Mouse (Mus musculus): Measurements from ENCODE around the gene Nufip1. TPM values are rescaled to one million over a fixed set of nuclear protein-coding genes. Genes with fewer than 3 reads are reported as not detected.
A peak's percentile ranks its signal among the peaks of the same experiment; 100 is the strongest.

Nufip1 gene
- polyA plus RNA-seq, 1 experiment = 6.9 TPM

- 76% methylated on average over 4 of the region's 4 CpGs for WGBS
- TF ChIP-seq CTCF (IDR thresholded peaks at IDR 0.05; ENCODE audit: borderline replicate concordance, insufficient read depth, low read depth, low read length) = no peak
- no peak for TF ChIP-seq POLR2A (IDR thresholded peaks at IDR 0.05; ENCODE audit: borderline replicate concordance, insufficient read depth, low read length)
- H3K27me3 ChIP-seq (ENCODE audit: control insufficient read depth, insufficient read depth, low read length) = no peaks in the 10 kb centered on the region
- no peaks in the 10 kb centered on the region for H3K4me1 ChIP-seq (ENCODE audit: control insufficient read depth, insufficient read depth, low read length)
- H3K27ac ChIP-seq (ENCODE audit: insufficient read depth, low read length) = no peak overlapping the region
- H3K4me3 ChIP-seq (replicated peaks; ENCODE audit: insufficient read depth, low read depth, low read length) = no peak overlapping the region
- DNase-seq = no peak
These were observed 8.3 kb downstream of the Nufip1 start for GRCm38 (mm10) chr14:76118963-76119362.

- Histone ChIP-seq H3K4me3 (replicated peaks; ENCODE audit: insufficient read depth, low read depth, low read length) (no peak overlapping the region), H3K27me3 (ENCODE audit: control insufficient read depth, insufficient read depth, low read length) (no peaks in the 10 kb centered on the region), H3K4me1 (ENCODE audit: control insufficient read depth, insufficient read depth, low read length) (no peaks in the 10 kb centered on the region), H3K27ac (ENCODE audit: insufficient read depth, low read length) (no peak overlapping the region)
- no peak for TF ChIP-seq CTCF (IDR thresholded peaks at IDR 0.05; ENCODE audit: borderline replicate concordance, insufficient read depth, low read depth, low read length)
- TF ChIP-seq POLR2A (IDR thresholded peaks at IDR 0.05; ENCODE audit: borderline replicate concordance, insufficient read depth, low read length) = no peak
- WGBS = 84% methylated on average over 4 of the region's 4 CpGs
- DNase-seq = no peak
These were observed 9.8 kb downstream of the Nufip1 start for GRCm38 (mm10) chr14:76120472-76120871.

- H3K27ac ChIP-seq (ENCODE audit: insufficient read depth, low read length) = no peak overlapping the region
- H3K4me3 ChIP-seq (replicated peaks; ENCODE audit: insufficient read depth, low read depth, low read length) = no peak overlapping the region
- TF ChIP-seq CTCF (IDR thresholded peaks at IDR 0.05; ENCODE audit: borderline replicate concordance, insufficient read depth, low read depth, low read length) (peak; percentile 73), POLR2A (IDR thresholded peaks at IDR 0.05; ENCODE audit: borderline replicate concordance, insufficient read depth, low read length) (no peak)
- H3K27me3 ChIP-seq (ENCODE audit: control insufficient read depth, insufficient read depth, low read length) = no peaks in the 10 kb centered on the region
- DNase-seq = peak; percentile 22 to 36
- no peaks in the 10 kb centered on the region for H3K4me1 ChIP-seq (ENCODE audit: control insufficient read depth, insufficient read depth, low read length)
- 34% methylated on average over 6 of the region's 6 CpGs for WGBS
These were observed 11.4 kb downstream of the Nufip1 start for GRCm38 (mm10) chr14:76121901-76122662.

GRCm38 (mm10) chr14:76122663-76123058 is 12.0 kb downstream of the Nufip1 start:
- no peaks in the 10 kb centered on the region for H3K27me3 ChIP-seq (ENCODE audit: control insufficient read depth, insufficient read depth, low read length)
- WGBS = 87% methylated on average over 8 of the region's 8 CpGs
- DNase-seq = no peak
- TF ChIP-seq CTCF (IDR thresholded peaks at IDR 0.05; ENCODE audit: borderline replicate concordance, insufficient read depth, low read depth, low read length) = no peak
- no peak for TF ChIP-seq POLR2A (IDR thresholded peaks at IDR 0.05; ENCODE audit: borderline replicate concordance, insufficient read depth, low read length)
- H3K4me3 ChIP-seq (replicated peaks; ENCODE audit: insufficient read depth, low read depth, low read length) = no peak overlapping the region
- no peaks in the 10 kb centered on the region for H3K4me1 ChIP-seq (ENCODE audit: control insufficient read depth, insufficient read depth, low read length)
- no peak overlapping the region for H3K27ac ChIP-seq (ENCODE audit: insufficient read depth, low read length)

- Histone ChIP-seq H3K4me1 (ENCODE audit: control insufficient read depth, insufficient read depth, low read length) (no peaks in the 10 kb centered on the region), H3K27me3 (ENCODE audit: control insufficient read depth, insufficient read depth, low read length) (no peaks in the 10 kb centered on the region), H3K4me3 (replicated peaks; ENCODE audit: insufficient read depth, low read depth, low read length) (no peak overlapping the region), H3K27ac (ENCODE audit: insufficient read depth, low read length) (no peak overlapping the region)
- 91% methylated on average over 3 of the region's 3 CpGs for WGBS
- TF ChIP-seq POLR2A (IDR thresholded peaks at IDR 0.05; ENCODE audit: borderline replicate concordance, insufficient read depth, low read length) = no peak
- no peak for TF ChIP-seq CTCF (IDR thresholded peaks at IDR 0.05; ENCODE audit: borderline replicate concordance, insufficient read depth, low read depth, low read length)
- DNase-seq = no peak
These were observed 16.6 kb downstream of the Nufip1 start for GRCm38 (mm10) chr14:76127311-76127710.

- H3K27me3 ChIP-seq (ENCODE audit: control insufficient read depth, insufficient read depth, low read length) = no peaks in the 10 kb centered on the region
- no peak for TF ChIP-seq POLR2A (IDR thresholded peaks at IDR 0.05; ENCODE audit: borderline replicate concordance, insufficient read depth, low read length)
- no peak overlapping the region for H3K27ac ChIP-seq (ENCODE audit: insufficient read depth, low read length)
- WGBS = 94% methylated on average over 4 of the region's 4 CpGs
- H3K4me3 ChIP-seq (replicated peaks; ENCODE audit: insufficient read depth, low read depth, low read length) = no peak overlapping the region
- H3K4me1 ChIP-seq (ENCODE audit: control insufficient read depth, insufficient read depth, low read length) = no peaks in the 10 kb centered on the region
- no peak for DNase-seq
These were observed 17.5 kb downstream of the Nufip1 start for GRCm38 (mm10) chr14:76128174-76128573.

GRCm38 (mm10) chr14:76134975-76135374 is 24.3 kb downstream of the Nufip1 start:
- H3K4me1 ChIP-seq (ENCODE audit: control insufficient read depth, insufficient read depth, low read length) = no peaks in the 10 kb centered on the region
- 94% methylated on average over 4 of the region's 4 CpGs for WGBS
- TF ChIP-seq POLR2A (IDR thresholded peaks at IDR 0.05; ENCODE audit: borderline replicate concordance, insufficient read depth, low read length) (no peak), CTCF (IDR thresholded peaks at IDR 0.05; ENCODE audit: borderline replicate concordance, insufficient read depth, low read depth, low read length) (no peak)

GRCm38 (mm10) chr14:76145248-76145647 is 34.6 kb downstream of the Nufip1 start:
- H3K27me3 ChIP-seq (ENCODE audit: control insufficient read depth, insufficient read depth, low read length) = no peaks in the 10 kb centered on the region; the same call in 1 of the 2 replicates
- H3K4me1 ChIP-seq (ENCODE audit: control insufficient read depth, insufficient read depth, low read length) = peaks cover 3% of the 10 kb centered on the region; the same call in 1 of the 2 replicates
- no peak for DNase-seq
- no peak for TF ChIP-seq POLR2A (IDR thresholded peaks at IDR 0.05; ENCODE audit: borderline replicate concordance, insufficient read depth, low read length)
- TF ChIP-seq CTCF (IDR thresholded peaks at IDR 0.05; ENCODE audit: borderline replicate concordance, insufficient read depth, low read depth, low read length) = no peak
- H3K4me3 ChIP-seq (replicated peaks; ENCODE audit: insufficient read depth, low read depth, low read length) = no peak overlapping the region
- WGBS = 85% methylated on average over 1 of the region's 1 CpGs
- H3K27ac ChIP-seq (ENCODE audit: insufficient read depth, low read length) = no peak overlapping the region

More at GRCm38 (mm10) chr14:76134975-76135374, 24.3 kb downstream of the Nufip1 start:
- no peak for DNase-seq
- Histone ChIP-seq H3K4me3 (replicated peaks; ENCODE audit: insufficient read depth, low read depth, low read length) (no peak overlapping the region), H3K27ac (ENCODE audit: insufficient read depth, low read length) (no peak overlapping the region), H3K27me3 (ENCODE audit: control insufficient read depth, insufficient read depth, low read length) (no peaks in the 10 kb centered on the region)
